Mouse (Mus musculus): ENCODE data around the gene Gstm3.
"Not testable (repeated sequence)": the region's sequence is repeated elsewhere in the genome, so short reads cannot be mapped to it uniquely, and the experiment has no call there.

Gene Gstm3

DNA sequence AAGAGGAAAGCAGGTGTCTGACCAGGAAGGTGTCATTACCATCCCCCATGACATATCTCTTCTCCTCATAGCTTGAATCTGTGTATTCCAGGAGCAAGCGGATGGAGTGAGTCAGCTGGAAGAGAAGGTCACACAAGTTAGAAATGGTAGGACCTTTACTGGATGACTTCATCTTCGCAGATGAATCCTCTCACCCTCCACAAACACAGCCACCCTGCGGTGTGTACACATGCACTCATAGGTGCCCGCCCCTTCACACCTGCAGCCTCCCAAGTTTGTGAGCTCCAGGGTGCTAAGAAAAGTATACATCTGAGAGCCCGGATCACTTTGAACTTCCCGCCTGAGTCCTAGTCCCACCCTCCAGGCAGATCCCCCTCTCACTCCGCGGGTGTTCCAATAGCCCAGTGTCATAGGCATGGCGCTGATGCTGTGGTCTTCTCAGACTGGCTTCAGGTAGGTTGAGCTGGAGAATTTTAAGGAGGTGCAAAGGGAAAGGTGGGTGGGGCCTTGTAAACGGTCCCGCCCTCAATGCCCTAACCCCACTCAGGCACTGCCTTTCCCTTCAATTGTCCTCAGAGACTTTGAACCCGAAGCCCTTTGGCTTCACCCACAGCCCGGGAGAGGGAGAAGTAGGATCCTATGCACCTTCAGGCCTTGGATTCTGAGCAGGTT is at the start of gene Gstm3:
Gene Gstm3, minus strand, starts transcription at position 560 of the 672 bp plus-strand sequence.
- no peak for DNase-seq (ENCODE audit: low spot score)

DNA sequence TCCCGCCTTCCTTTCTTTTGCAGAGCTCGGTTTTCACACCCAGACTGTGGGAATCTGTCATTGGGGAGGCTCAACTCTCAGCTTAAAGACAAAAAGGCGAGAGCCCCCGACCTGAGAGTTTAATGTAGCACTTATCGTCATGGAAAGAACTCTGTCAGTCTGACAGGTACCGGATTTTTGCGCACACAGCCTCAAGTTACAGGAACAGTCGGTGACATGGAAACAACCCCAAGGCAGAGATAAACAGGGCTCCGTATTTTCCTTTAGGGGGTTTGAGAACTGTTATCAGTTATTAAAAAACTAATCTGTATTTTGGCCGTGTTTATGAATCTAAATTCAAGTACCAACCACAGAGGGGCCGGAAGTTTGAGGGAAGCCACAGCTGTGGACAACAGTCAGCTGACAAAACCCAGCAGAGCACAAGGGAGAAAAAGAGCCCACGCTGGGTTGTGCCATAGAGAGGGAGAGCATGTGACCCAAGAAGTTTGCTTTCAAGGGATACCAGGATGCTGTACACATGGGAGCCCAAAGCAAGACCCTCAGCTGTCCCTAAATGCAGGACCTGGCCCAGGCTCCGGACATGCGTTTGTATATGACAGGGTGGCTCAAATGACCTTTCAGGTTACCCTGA is 49.2 kb upstream of the Gstm3 start:
- DNase-seq (ENCODE audit: low spot score), result peak; percentile 23

DNA sequence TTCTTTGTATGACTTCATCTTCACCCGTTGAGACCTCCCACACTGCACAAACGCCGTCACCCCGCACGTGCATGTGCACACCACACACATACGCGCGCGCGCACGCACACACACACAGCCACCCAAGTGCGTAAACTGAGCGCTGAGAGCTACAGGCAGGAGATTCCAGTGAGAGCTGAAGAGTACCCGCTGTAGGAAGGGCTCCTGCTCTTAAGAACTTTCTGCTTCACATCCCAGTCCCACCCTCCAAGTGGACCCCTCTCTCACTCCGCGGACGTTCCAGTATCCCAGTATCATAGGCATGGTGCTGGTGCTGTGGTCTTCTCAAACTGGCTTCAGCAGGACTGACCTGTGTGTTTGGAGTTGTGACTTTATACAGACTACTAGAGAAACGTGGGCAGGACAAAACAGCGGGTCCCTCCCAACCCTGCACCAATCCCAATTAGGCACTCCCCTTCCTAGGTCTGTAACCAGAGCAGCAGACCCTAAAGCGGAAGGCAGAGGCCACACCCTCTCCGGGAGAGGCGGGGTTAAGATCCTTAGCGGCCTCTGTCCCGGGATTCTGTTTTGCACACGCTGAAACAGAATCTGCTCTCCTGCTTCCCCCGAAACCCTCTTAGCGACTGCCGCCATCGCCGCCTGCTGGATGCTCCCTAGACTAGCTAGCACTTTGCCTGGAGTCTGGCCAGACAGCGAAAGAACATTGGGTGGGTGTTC is 48.5 kb upstream of the Gstm3 start, which contains the start of gene Gstm1:
Gene Gstm1, minus strand, starts transcription at position 501 of the 717 bp plus-strand sequence.
- peak; percentile 97 for DNase-seq (ENCODE audit: low spot score)

- DNase-seq (ENCODE audit: low spot score), result not testable (repeated sequence)
Measured at GRCm38 (mm10) chr3:108016468-108016867, 47.4 kb upstream of the Gstm3 start.

GRCm38 (mm10) chr3:108014974-108015346 is 45.9 kb upstream of the Gstm3 start:
- DNase-seq (ENCODE audit: low spot score), result no peak

GRCm38 (mm10) chr3:108014098-108014973 is 45.3 kb upstream of the Gstm3 start:
- DNase-seq (ENCODE audit: low spot score), result no peak

GRCm38 (mm10) chr3:108013331-108013871 is 44.3 kb upstream of the Gstm3 start:
- peak; percentile 33 for DNase-seq (ENCODE audit: low spot score)

DNA sequence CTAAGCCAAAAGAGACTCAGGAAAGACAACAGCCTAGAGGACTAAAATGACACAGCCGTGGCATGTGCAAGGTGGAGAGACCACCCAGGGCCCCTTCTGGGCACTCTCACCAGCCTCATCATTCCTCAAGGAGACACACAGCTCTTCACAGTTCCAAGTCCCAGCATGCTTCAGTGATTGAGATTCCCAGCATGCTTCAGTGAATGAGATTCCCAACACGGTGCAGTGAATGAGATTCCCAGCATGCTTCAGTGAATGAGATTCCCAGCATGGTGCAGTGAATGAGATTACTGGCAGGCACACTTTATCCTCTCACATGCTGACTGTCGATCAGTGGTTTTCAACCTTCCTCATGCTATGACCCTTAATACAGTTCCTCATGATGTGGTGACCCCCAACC is 42.5 kb upstream of the Gstm3 start:
- DNase-seq (ENCODE audit: low spot score), result no peak

GRCm38 (mm10) chr3:108010286-108010685 is 41.2 kb upstream of the Gstm3 start:
- DNase-seq (ENCODE audit: low spot score), result no peak

DNA sequence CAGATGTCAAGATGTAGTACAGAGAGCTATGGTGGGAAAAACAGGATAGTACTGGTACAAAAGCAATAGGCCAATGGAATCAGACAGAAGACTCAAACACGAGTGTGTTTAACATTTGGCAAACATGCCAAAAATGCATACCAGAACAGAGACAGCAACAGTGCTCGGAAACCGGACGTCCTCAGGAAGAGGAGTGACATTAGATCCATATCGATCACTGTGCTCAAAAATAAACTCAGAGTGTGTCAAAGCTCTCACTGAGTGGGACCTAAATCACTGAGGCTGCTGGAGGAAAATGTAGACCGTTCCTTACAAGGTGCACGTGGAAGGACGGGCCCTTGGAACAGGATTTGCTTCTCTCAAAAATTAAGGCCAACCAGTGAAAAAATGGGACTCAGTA is 32.9 kb upstream of the Gstm3 start:
- DNase-seq (ENCODE audit: low spot score), result no peak

GRCm38 (mm10) chr3:107999491-107999890 is 30.4 kb upstream of the Gstm3 start:
- no peak for DNase-seq (ENCODE audit: low spot score)

GRCm38 (mm10) chr3:107998591-107998990 is 29.5 kb upstream of the Gstm3 start:
- no peak for DNase-seq (ENCODE audit: low spot score)

DNA sequence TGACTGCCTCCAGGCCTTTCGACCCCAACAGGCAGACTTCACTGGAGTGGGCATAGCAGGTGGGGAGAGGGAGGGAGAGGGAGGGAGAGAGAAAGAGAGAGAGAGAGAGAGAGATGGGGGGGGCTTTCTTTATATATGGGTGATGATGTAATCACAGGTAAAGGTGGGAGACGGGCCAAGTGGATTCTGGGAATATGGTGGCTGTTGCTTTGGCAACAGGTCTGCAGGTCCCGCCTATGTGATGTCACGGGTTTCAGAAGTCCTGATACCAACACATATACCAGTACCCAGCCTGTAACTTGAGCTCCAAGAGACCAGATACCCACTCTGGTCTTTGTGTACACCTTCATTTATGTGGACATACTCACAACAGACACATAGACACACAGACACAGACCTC is 27.5 kb upstream of the Gstm3 start:
- DNase-seq (ENCODE audit: low spot score), result no peak

DNA sequence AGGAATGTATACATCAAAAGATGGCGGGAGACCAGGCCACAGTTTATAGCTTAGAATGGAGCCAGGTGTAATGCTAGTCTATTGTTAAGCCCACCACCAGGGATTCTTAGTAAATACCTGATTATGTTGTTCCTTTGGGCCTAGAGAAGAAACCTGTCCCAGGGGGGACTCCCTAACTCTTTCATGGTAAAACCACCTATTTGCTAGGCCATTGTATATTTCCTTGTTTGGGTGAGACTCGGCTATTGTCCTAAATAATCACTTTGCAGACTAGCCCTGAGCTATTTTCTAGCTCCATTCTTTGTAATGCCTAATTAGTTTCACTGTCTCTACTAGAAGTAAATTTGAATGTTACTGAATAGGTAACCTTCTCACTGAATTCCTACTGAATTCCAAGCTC is 26.9 kb upstream of the Gstm3 start:
- not testable (repeated sequence) for DNase-seq (ENCODE audit: low spot score)

DNA sequence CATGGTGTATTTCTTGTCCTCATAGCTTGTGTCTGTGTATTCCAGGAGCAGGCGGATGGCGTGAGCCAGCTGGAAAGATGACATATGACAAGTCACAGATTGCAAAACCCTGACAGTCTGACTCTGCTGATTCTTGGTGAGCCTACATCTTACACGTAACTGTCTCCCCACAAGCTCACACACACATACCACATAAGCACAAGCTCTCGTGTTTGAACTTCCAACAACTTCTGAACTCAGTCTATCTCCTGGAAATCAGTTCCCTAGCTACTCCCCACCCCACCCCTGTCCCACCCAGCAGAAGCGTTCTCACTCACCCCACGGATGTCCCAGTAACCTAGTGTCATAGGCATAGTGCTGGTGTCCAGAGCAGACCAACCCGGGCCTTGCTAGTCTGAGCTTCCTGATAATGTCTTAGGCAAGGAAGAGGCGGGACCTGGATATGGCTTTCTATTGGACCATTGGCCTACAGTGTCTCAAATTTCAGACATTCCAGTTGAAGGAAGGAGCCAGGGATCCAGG is 17.0 kb upstream of the Gstm3 start, which contains the start of gene Gstm2:
Gene Gstm2, minus strand, starts transcription at position 413 of the 522 bp plus-strand sequence.
- peak; percentile 46 for DNase-seq (ENCODE audit: low spot score)

DNA sequence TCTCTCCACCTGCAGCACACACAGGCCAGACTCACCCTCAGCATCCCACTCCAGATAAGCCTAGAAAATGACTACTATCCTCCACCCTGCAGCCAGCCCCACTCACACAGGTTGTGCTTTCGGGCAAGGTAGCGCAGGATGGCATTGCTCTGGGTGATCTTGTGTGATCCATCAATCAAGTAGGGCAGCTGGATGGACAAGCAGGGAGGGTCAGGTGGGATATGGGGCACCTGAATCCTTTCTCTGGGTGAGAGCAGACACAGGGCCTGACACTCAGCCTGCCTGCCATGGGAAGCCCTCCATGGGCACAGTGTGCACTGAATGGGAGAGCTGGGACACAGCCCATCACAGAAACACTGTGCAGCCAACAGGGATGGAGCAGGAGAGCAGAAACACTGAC is 16.1 kb upstream of the Gstm3 start:
- not testable (repeated sequence) for DNase-seq (ENCODE audit: low spot score)

- DNase-seq (ENCODE audit: low spot score), result no peak
Measured at GRCm38 (mm10) chr3:107984471-107984870, 15.4 kb upstream of the Gstm3 start.

- no peak for DNase-seq (ENCODE audit: low spot score)
Measured at GRCm38 (mm10) chr3:107983771-107984170, 14.7 kb upstream of the Gstm3 start.

DNA sequence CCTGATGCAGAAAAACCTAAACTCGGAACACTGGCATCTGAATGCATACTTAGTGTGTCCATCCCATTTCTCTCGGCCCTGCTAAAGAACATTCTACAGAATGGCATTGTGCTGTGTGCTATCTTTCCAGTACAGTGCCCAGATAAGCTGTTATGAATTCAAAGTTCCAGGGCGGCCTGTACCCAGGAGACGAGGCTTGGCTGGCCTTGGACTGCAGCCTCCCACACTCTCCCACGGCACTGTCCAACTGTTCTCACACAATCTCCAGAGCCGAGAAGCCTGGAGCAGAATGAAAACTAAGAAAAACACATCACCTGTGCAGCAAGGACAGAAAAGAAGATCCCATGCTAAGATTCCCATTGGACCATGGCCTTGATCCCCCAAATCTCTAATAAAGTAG is 13.6 kb upstream of the Gstm3 start:
- no peak for DNase-seq (ENCODE audit: low spot score)

- DNase-seq (ENCODE audit: low spot score), result no peak
Measured at GRCm38 (mm10) chr3:107981261-107981660, 12.2 kb upstream of the Gstm3 start.

DNA sequence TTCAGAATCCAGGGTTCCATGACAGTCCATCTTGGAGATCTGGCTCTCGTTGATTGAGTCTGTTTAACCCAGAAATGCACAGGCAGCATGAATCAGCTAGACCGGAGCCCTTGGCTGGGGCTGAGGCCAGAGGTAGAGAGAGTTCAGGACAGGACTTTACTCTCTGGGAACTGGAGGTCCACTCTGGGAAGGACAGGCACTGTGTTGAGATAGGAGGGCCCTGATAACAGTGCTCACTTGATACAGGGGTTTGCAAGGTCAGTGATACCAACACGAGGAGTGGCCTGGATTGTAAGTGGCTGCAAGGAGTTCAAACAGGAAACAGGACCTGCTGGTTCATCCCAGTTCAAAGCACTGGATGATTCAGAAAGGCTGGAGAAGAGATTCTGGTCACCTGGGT is 8.6 kb upstream of the Gstm3 start:
- DNase-seq (ENCODE audit: low spot score), result peak; percentile 77

Data from yolk sac, embryonic 10.5 days (tissue).